Mouse (Mus musculus) liver, embryonic 11.5 days (tissue): Measurements from ENCODE around the gene Atp2a1. TPM values are rescaled to one million over a fixed set of nuclear protein-coding genes. Genes with fewer than 3 reads are reported as not detected.
"Not testable (repeated sequence)": the region's sequence is repeated elsewhere in the genome, so short reads cannot be mapped to it uniquely, and the experiment has no call there.

Experiments
- ATAC-seq: fragments of 200-750 bp; cut with Nextera tagmentation; replicated peaks from 2 replicates; pipeline ENCODE4 v1.8.0; 2017; ENCODE audit warnings: moderate number of reproducible peaks, mild to moderate bottlenecking, moderate TSS enrichment, moderate library complexity; ENCODE audit not compliant: low FRiP score
- DNase-seq: peaks from one replicate; pipeline ENCODE4 v3.0.0-alpha.2; 2017; ENCODE audit warnings: low spot score
- H3K27ac ChIP-seq: fragments of 300-500 bp; sonication (generic); 2 replicates; pipeline ENCODE4 v1.5.1; 2014; ENCODE audit warnings: mild to moderate bottlenecking, low read depth, low read length, control low read depth
- H3K27me3 ChIP-seq: fragments of 300-500 bp; sonication (generic); replicated peaks from 2 replicates; pipeline ENCODE4 v1.6.1; 2014; ENCODE audit warnings: low read length, mixed read lengths; ENCODE audit not compliant: control insufficient read depth, insufficient read depth
- H3K36me3 ChIP-seq: fragments of 300-500 bp; sonication (generic); 2 replicates; pipeline ENCODE4 v1.6.1; 2014; ENCODE audit warnings: mild to moderate bottlenecking, low read length, moderate library complexity, mixed read lengths; ENCODE audit not compliant: control insufficient read depth, insufficient read depth
- H3K4me1 ChIP-seq: fragments of 300-500 bp; sonication (generic); replicated peaks from 2 replicates; pipeline ENCODE4 v1.6.1; 2014; ENCODE audit warnings: low read length, mixed read lengths; ENCODE audit not compliant: control insufficient read depth, insufficient read depth
- H3K4me2 ChIP-seq: fragments of 300-500 bp; sonication (generic); 2 replicates; pipeline ENCODE4 v1.6.1; 2014; ENCODE audit warnings: mild to moderate bottlenecking, control low read depth, moderate library complexity
- H3K4me3 ChIP-seq: fragments of 300-500 bp; sonication (generic); 2 replicates; pipeline ENCODE4 v1.5.1; 2014; ENCODE audit warnings: low read depth, low read length, control low read depth
- H3K9ac ChIP-seq: fragments of 300-500 bp; sonication (generic); 2 replicates; pipeline ENCODE4 v1.6.1; 2014; ENCODE audit warnings: low read depth, low read length, control low read depth
- H3K9me3 ChIP-seq: fragments of 300-500 bp; sonication (generic); 2 replicates; pipeline ENCODE4 v1.6.1; 2016; ENCODE audit warnings: low read length, inconsistent platforms, mixed read lengths; ENCODE audit not compliant: control insufficient read depth
- WGBS: fragments of 180-500 bp; shearing (Covaris S2); extraction: QIAGEN DNeasy Blood & Tissue Kit; methylation state at CpG from one replicate; pipeline ENCODE4 v1.1.7; 2014; 5-methylcytosine and 5-hydroxymethylcytosine counted together
- polyA plus RNA-seq: library from polyadenylated mRNA; unstranded; fragments of >200 nt; fragmentation: Nextera tagmentation; extraction: Ambion mirVana; gene quantifications from 2 replicates; pipeline ENCODE4 v1.2.1, GENCODE M21; 2014

Atp2a1 gene
- polyA plus RNA-seq, 1 experiment from 2014 or later = 1.3 TPM

DNA sequence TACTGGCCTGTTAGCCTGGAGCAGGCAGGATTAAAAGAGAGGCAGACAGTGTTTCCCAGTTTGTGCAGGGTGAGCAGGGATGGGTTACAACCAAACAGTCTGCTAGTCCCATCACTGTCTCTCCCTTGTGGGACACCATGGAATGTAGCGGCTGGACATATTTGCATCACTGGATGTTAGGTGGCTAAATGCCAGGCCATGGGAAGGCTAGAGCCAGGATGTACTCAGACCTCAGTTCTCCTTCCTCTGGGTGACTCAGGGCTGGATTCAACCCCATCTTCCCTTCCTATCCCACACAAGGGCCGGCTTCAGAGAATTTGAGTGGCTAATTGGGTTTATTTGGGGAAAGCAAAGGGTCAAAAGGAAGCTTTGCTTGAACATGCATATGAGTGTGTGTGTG, 54.2 kb downstream of the Atp2a1 start:
- ATAC-seq (no peak), DNase-seq (no peak)
- no peaks in the 10 kb centered on the region for H3K36me3 ChIP-seq
- no peaks in the 10 kb centered on the region for H3K9me3 ChIP-seq
- no peak overlapping the region for H3K4me2 ChIP-seq
- WGBS = 79% methylated on average over 2 of the region's 2 CpGs
- H3K4me3 ChIP-seq = no peak overlapping the region
- no peak overlapping the region for H3K9ac ChIP-seq
- peaks cover 6% of the 10 kb centered on the region; the same call in 1 of the 2 replicates for H3K27me3 ChIP-seq
- no peak overlapping the region for H3K27ac ChIP-seq
- H3K4me1 ChIP-seq = no peaks in the 10 kb centered on the region

DNA sequence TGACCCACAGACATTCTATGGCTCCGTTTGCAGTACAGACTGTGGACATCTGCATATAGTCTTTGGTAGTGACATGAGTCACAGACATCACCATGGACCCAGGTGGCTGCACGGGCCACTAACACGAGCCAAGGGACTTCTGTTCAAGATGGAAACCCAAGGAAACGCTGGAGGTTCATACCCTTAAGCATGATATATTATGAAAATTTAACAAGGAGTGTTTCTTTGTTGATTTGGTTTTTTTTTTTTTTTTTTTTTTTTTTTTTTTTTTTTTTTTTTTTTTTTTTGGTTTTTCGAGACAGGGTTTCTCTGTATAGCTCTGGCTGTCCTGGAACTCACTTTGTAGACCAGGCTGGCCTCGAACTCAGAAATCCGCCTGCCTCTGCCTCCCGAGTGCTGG, 60.4 kb downstream of the Atp2a1 start:
- not testable (repeated sequence) for H3K9ac ChIP-seq, H3K36me3 ChIP-seq, H3K27me3 ChIP-seq, H3K4me2 ChIP-seq, H3K4me1 ChIP-seq, ATAC-seq, DNase-seq, H3K4me3 ChIP-seq, H3K27ac ChIP-seq, H3K9me3 ChIP-seq
- 75% methylated on average over 8 of the region's 8 CpGs for WGBS

GRCm38 (mm10) chr7:126399548-126399947, 63.4 kb downstream of the Atp2a1 start:
- no peak overlapping the region for H3K27ac ChIP-seq
- H3K36me3 ChIP-seq = no peaks in the 10 kb centered on the region
- DNase-seq (peak; percentile 74), ATAC-seq (no peak)
- H3K27me3 ChIP-seq = no peaks in the 10 kb centered on the region
- H3K9me3 ChIP-seq = no peaks in the 10 kb centered on the region
- no peak overlapping the region for H3K4me3 ChIP-seq
- no peak overlapping the region for H3K9ac ChIP-seq
- peaks cover 10% of the 10 kb centered on the region for H3K4me1 ChIP-seq
- no peak overlapping the region for H3K4me2 ChIP-seq
- 9% methylated on average over 5 of the region's 5 CpGs for WGBS

- no peaks in the 10 kb centered on the region for H3K36me3 ChIP-seq
- H3K4me1 ChIP-seq = peaks cover 10% of the 10 kb centered on the region
- peak overlapping the region; percentile 71 for H3K4me2 ChIP-seq
- H3K9ac ChIP-seq = peak overlapping the region; percentile 54; the same call in 1 of the 2 replicates
- H3K27ac ChIP-seq = no peak overlapping the region
- no peak overlapping the region for H3K4me3 ChIP-seq
- no peak for DNase-seq
- no peaks in the 10 kb centered on the region for H3K9me3 ChIP-seq
- no peaks in the 10 kb centered on the region for H3K27me3 ChIP-seq
- 41% methylated on average over 4 of the region's 4 CpGs for WGBS
- ATAC-seq = no peak
Observed at GRCm38 (mm10) chr7:126397822-126398221, 65.1 kb downstream of the Atp2a1 start.

DNA sequence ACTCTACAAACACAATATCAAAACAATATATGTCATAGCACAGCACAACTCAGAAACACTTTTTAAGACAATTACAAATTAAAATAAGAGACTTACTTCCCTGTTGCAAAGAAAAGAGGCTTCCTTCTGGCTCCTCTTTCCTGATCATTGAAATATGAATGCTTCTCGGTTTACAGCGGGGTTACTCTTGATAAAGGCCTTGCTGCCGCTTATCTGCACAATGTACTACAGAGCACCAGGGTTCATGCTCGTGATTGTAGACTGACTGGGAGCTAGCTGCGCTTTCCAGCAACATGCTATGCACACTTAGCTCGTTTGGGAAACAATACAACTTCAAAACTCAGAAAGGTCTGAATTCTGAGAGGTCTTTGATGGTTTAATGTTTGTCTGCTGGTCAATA, 65.7 kb downstream of the Atp2a1 start:
- 24% methylated on average over 6 of the region's 6 CpGs for WGBS
- ATAC-seq (peak; percentile 55), DNase-seq (no peak)
- peak overlapping the region; percentile 69 for H3K27ac ChIP-seq
- H3K4me3 ChIP-seq = peak overlapping the region; percentile 80
- peaks cover 10% of the 10 kb centered on the region for H3K4me1 ChIP-seq
- H3K4me2 ChIP-seq = peak overlapping the region; percentile 71
- H3K27me3 ChIP-seq = no peaks in the 10 kb centered on the region
- peak overlapping the region; percentile 54 for H3K9ac ChIP-seq
- no peaks in the 10 kb centered on the region for H3K9me3 ChIP-seq
- H3K36me3 ChIP-seq = no peaks in the 10 kb centered on the region

- ATAC-seq (peak; percentile 99), DNase-seq (peak; percentile 92)
- peaks cover 10% of the 10 kb centered on the region for H3K4me1 ChIP-seq
- no peaks in the 10 kb centered on the region for H3K9me3 ChIP-seq
- H3K4me2 ChIP-seq = peak within 1 kb of the TSS; percentile 92
- no peaks in the 10 kb centered on the region for H3K36me3 ChIP-seq
- peak within 1 kb of the TSS; percentile 69 for H3K27ac ChIP-seq
- peak within 1 kb of the TSS; percentile 86 for H3K9ac ChIP-seq
- WGBS = under 1% methylated on average over 59 of the region's 59 CpGs
- no peaks in the 10 kb centered on the region for H3K27me3 ChIP-seq
- peak within 1 kb of the TSS; percentile 80 for H3K4me3 ChIP-seq
Observed at GRCm38 (mm10) chr7:126396298-126397119, 66.4 kb downstream of the Atp2a1 start, which contains the start of gene Nfatc2ip. Nfatc2ip (minus strand) TSS chr7:126396737.

Other genes with a start within 250 kb of the Atp2a1 start
- gene Sbk1, start 190.5 kb downstream of the Atp2a1 start, polyA plus RNA-seq = 13.6 and 14.2 TPM in 2 replicates
- 18.8 and 20.3 TPM in 2 replicates for gene Lat, start 93.5 kb downstream of the Atp2a1 start, polyA plus RNA-seq
- gene Spns1, start 85.7 kb downstream of the Atp2a1 start, polyA plus RNA-seq = 43.8 and 43.9 TPM in 2 replicates
- 3.6 and 4.0 TPM in 2 replicates for gene Nfatc2ip, start 66.4 kb downstream of the Atp2a1 start, polyA plus RNA-seq
- 0.13 TPM in 1 of 2 replicates, not detected in the other for gene Cd19, start 48.2 kb downstream of the Atp2a1 start, polyA plus RNA-seq
- 15.6 and 16.0 TPM in 2 replicates for gene Rabep2, start 34.3 kb downstream of the Atp2a1 start, polyA plus RNA-seq
- gene Sh2b1, start 12.3 kb upstream of the Atp2a1 start, polyA plus RNA-seq = 26.2 and 26.4 TPM in 2 replicates
- 193 and 211 TPM in 2 replicates for gene Tufm, start 24.3 kb upstream of the Atp2a1 start, polyA plus RNA-seq
- gene Atxn2l, start 40.3 kb upstream of the Atp2a1 start, polyA plus RNA-seq = 71.4 and 75.7 TPM in 2 replicates
- gene Eif3c, start 103.3 kb upstream of the Atp2a1 start, polyA plus RNA-seq = 195 and 201 TPM in 2 replicates
- gene Apobr, start 121.8 kb upstream of the Atp2a1 start, polyA plus RNA-seq = 0.68 and 1.4 TPM in 2 replicates
- gene Cln3, start 122.7 kb upstream of the Atp2a1 start, polyA plus RNA-seq = 19.7 and 25.2 TPM in 2 replicates
- not detected in 2 replicates for gene Il27, start 131.8 kb upstream of the Atp2a1 start, polyA plus RNA-seq
- 4.3 and 7.1 TPM in 2 replicates for gene Nupr1, start 167.8 kb upstream of the Atp2a1 start, polyA plus RNA-seq
- 53.7 and 64.5 TPM in 2 replicates for gene Sgf29, start 186.2 kb upstream of the Atp2a1 start, polyA plus RNA-seq
- gene Sult1a1, start 213.3 kb upstream of the Atp2a1 start, polyA plus RNA-seq = 0.14 and 0.44 TPM in 2 replicates
- 210 and 217 TPM in 2 replicates for gene Bola2, start 232.3 kb upstream of the Atp2a1 start, polyA plus RNA-seq
- 6.6 and 7.7 TPM in 2 replicates for gene Slx1b, start 232.7 kb upstream of the Atp2a1 start, polyA plus RNA-seq
- gene Coro1a, start 244.7 kb upstream of the Atp2a1 start, polyA plus RNA-seq = 94.0 and 94.9 TPM in 2 replicates